Mouse (Mus musculus): ENCODE measurements around the gene Slc25a13. TPM values are rescaled to one million over a fixed set of nuclear protein-coding genes. Genes with fewer than 3 reads are reported as not detected.
A peak's percentile ranks its signal among the peaks of the same experiment; 100 is the strongest.

Gene Slc25a13
- polyA plus RNA-seq, 1 experiment from 2014 or later = 54.3 TPM

- Histone ChIP-seq H3K9ac (ENCODE audit: low read length) (no peak overlapping the region), H3K9me3 (replicated peaks; ENCODE audit: control insufficient read depth, low read length) (no peaks in the 10 kb centered on the region), H3K4me2 (ENCODE audit: low read depth, low read length) (no peak overlapping the region), H3K4me3 (ENCODE audit: low read length) (no peak overlapping the region), H3K27me3 (ENCODE audit: control insufficient read depth, insufficient read depth, low read length) (no peaks in the 10 kb centered on the region), H3K4me1 (ENCODE audit: control insufficient read depth, insufficient read depth, low read length) (no peaks in the 10 kb centered on the region), H3K27ac (ENCODE audit: low read length) (no peak overlapping the region), H3K36me3 (ENCODE audit: control insufficient read depth, insufficient read depth) (peaks cover 2% of the 10 kb centered on the region; the same call in 1 of the 2 replicates)
- WGBS = 78% methylated on average over 3 of the region's 3 CpGs
- ATAC-seq (replicated peaks; ENCODE audit: extremely low read depth, insufficient read depth, low FRiP score) = no peak
These were observed 123.0 kb downstream of the Slc25a13 start for GRCm38 (mm10) chr6:6093978-6094377.

GRCm38 (mm10) chr6:6093522-6093921 lies 123.5 kb downstream of the Slc25a13 start:
- Histone ChIP-seq H3K4me1 (ENCODE audit: control insufficient read depth, insufficient read depth, low read length) (peaks cover 2% of the 10 kb centered on the region; the same call in 1 of the 2 replicates), H3K27ac (ENCODE audit: low read length) (no peak overlapping the region), H3K9ac (ENCODE audit: low read length) (no peak overlapping the region), H3K36me3 (ENCODE audit: control insufficient read depth, insufficient read depth) (no peaks in the 10 kb centered on the region; the same call in 1 of the 2 replicates), H3K9me3 (replicated peaks; ENCODE audit: control insufficient read depth, low read length) (no peaks in the 10 kb centered on the region), H3K4me2 (ENCODE audit: low read depth, low read length) (no peak overlapping the region), H3K27me3 (ENCODE audit: control insufficient read depth, insufficient read depth, low read length) (no peaks in the 10 kb centered on the region), H3K4me3 (ENCODE audit: low read length) (no peak overlapping the region)
- 71% methylated on average over 3 of the region's 3 CpGs for WGBS
- ATAC-seq (replicated peaks; ENCODE audit: extremely low read depth, insufficient read depth, low FRiP score) = no peak

DNA sequence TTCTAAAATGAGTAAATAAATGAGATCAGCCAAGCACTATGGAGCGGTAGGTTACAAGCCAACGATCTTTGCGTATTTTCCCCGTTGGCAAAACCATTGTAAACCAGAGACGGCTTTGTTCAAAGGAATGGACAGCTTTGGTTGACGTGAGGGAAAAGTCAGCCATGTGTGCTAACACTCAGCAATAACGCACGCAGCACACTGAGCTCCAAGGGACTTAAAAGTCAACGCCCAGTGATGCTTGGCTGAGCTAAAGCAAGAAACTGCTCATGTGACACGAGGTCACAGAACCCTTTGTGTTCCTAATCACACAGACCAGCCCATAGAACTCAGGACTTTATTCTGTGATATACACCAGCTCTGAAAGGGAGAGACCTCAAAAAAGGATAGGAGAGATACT lies 124.5 kb downstream of the Slc25a13 start:
- no peaks in the 10 kb centered on the region for H3K9me3 ChIP-seq (replicated peaks; ENCODE audit: control insufficient read depth, low read length)
- H3K4me2 ChIP-seq (ENCODE audit: low read depth, low read length) = no peak overlapping the region
- ATAC-seq (replicated peaks; ENCODE audit: extremely low read depth, insufficient read depth, low FRiP score) = no peak
- 73% methylated on average over 10 of the region's 10 CpGs for WGBS
- H3K4me1 ChIP-seq (ENCODE audit: control insufficient read depth, insufficient read depth, low read length) = peaks cover 9% of the 10 kb centered on the region
- H3K9ac ChIP-seq (ENCODE audit: low read length) = no peak overlapping the region
- H3K27me3 ChIP-seq (ENCODE audit: control insufficient read depth, insufficient read depth, low read length) = no peaks in the 10 kb centered on the region
- no peak overlapping the region for H3K27ac ChIP-seq (ENCODE audit: low read length)
- H3K36me3 ChIP-seq (ENCODE audit: control insufficient read depth, insufficient read depth) = no peaks in the 10 kb centered on the region; the same call in 1 of the 2 replicates
- H3K4me3 ChIP-seq (ENCODE audit: low read length) = no peak overlapping the region

- H3K9ac ChIP-seq (ENCODE audit: low read length) = no peak overlapping the region
- peaks cover 10% of the 10 kb centered on the region for H3K4me1 ChIP-seq (ENCODE audit: control insufficient read depth, insufficient read depth, low read length)
- H3K4me3 ChIP-seq (ENCODE audit: low read length) = no peak overlapping the region
- no peaks in the 10 kb centered on the region for H3K27me3 ChIP-seq (ENCODE audit: control insufficient read depth, insufficient read depth, low read length)
- no peaks in the 10 kb centered on the region; the same call in 1 of the 2 replicates for H3K36me3 ChIP-seq (ENCODE audit: control insufficient read depth, insufficient read depth)
- 66% methylated on average over 3 of the region's 3 CpGs for WGBS
- no peak overlapping the region for H3K27ac ChIP-seq (ENCODE audit: low read length)
- H3K4me2 ChIP-seq (ENCODE audit: low read depth, low read length) = no peak overlapping the region
- ATAC-seq (replicated peaks; ENCODE audit: extremely low read depth, insufficient read depth, low FRiP score) = no peak
- H3K9me3 ChIP-seq (replicated peaks; ENCODE audit: control insufficient read depth, low read length) = no peaks in the 10 kb centered on the region
These were observed 126.0 kb downstream of the Slc25a13 start for GRCm38 (mm10) chr6:6091016-6091415.

DNA sequence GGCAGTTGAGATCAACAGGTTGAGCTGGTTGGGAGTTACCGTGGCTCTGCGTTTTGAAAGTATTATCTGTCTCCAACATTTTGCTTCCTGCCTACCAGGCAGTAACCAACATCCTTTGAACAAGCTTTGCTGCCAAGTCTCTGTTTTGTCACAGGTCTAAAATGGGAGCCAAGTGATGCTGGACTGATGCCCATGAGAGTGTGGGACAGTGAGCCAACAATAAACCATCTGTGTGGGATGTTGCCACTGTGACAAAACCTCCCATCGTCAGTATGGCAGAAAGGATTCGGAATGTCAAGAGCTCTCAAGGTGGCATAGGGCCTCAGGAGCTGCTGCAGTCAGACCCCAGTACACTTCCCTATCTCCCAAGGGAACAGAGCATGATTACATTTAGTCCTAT lies 128.8 kb downstream of the Slc25a13 start:
- no peaks in the 10 kb centered on the region for H3K27me3 ChIP-seq (ENCODE audit: control insufficient read depth, insufficient read depth, low read length)
- 25% methylated on average over 4 of the region's 4 CpGs for WGBS
- H3K27ac ChIP-seq (ENCODE audit: low read length) = peak overlapping the region; percentile 79
- H3K9me3 ChIP-seq (replicated peaks; ENCODE audit: control insufficient read depth, low read length) = no peaks in the 10 kb centered on the region
- H3K4me1 ChIP-seq (ENCODE audit: control insufficient read depth, insufficient read depth, low read length) = peaks cover 10% of the 10 kb centered on the region
- no peak overlapping the region for H3K4me3 ChIP-seq (ENCODE audit: low read length)
- peaks cover 4% of the 10 kb centered on the region; the same call in 1 of the 2 replicates for H3K36me3 ChIP-seq (ENCODE audit: control insufficient read depth, insufficient read depth)
- no peak overlapping the region for H3K9ac ChIP-seq (ENCODE audit: low read length)
- H3K4me2 ChIP-seq (ENCODE audit: low read depth, low read length) = no peak overlapping the region
- ATAC-seq (replicated peaks; ENCODE audit: extremely low read depth, insufficient read depth, low FRiP score) = peak; percentile 83

DNA sequence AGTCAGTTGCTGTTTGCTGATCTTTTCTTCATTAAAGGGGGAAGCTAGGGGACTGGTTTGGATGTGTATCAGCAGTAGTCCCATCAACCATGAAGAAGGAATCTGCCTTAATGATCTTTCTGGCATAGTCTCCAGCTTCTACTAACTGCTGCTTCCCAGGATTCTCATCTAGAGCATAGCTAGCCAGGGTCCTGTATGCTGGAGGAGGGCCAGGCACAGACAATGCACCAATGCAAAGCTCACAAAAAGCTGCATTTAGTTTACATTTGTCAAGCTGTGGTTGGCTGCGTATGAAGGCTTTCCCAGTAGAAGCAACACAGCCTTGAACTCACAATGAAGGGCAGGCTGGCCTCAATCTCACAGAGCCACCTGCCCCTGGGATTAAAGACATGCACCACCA lies 136.5 kb downstream of the Slc25a13 start:
- H3K27ac ChIP-seq (ENCODE audit: low read length) = no peak overlapping the region
- H3K4me1 ChIP-seq (ENCODE audit: control insufficient read depth, insufficient read depth, low read length) = no peaks in the 10 kb centered on the region
- peaks cover 6% of the 10 kb centered on the region; the same call in 1 of the 2 replicates for H3K36me3 ChIP-seq (ENCODE audit: control insufficient read depth, insufficient read depth)
- H3K9me3 ChIP-seq (replicated peaks; ENCODE audit: control insufficient read depth, low read length) = no peaks in the 10 kb centered on the region
- H3K4me2 ChIP-seq (ENCODE audit: low read depth, low read length) = no peak overlapping the region
- no peak overlapping the region for H3K9ac ChIP-seq (ENCODE audit: low read length)
- WGBS = 91% methylated on average over 1 of the region's 1 CpGs
- H3K4me3 ChIP-seq (ENCODE audit: low read length) = no peak overlapping the region
- H3K27me3 ChIP-seq (ENCODE audit: control insufficient read depth, insufficient read depth, low read length) = no peaks in the 10 kb centered on the region
- no peak; the same call in 1 of the 2 replicates for ATAC-seq (replicated peaks; ENCODE audit: extremely low read depth, insufficient read depth, low FRiP score)

GRCm38 (mm10) chr6:6077234-6077633 lies 139.7 kb downstream of the Slc25a13 start:
- peaks cover 2% of the 10 kb centered on the region; the same call in 1 of the 2 replicates for H3K36me3 ChIP-seq (ENCODE audit: control insufficient read depth, insufficient read depth)
- H3K27ac ChIP-seq (ENCODE audit: low read length) = no peak overlapping the region
- no peak for ATAC-seq (replicated peaks; ENCODE audit: extremely low read depth, insufficient read depth, low FRiP score)
- no peaks in the 10 kb centered on the region for H3K27me3 ChIP-seq (ENCODE audit: control insufficient read depth, insufficient read depth, low read length)
- no peak overlapping the region for H3K9ac ChIP-seq (ENCODE audit: low read length)
- H3K4me3 ChIP-seq (ENCODE audit: low read length) = no peak overlapping the region
- H3K9me3 ChIP-seq (replicated peaks; ENCODE audit: control insufficient read depth, low read length) = no peaks in the 10 kb centered on the region
- no peak overlapping the region for H3K4me2 ChIP-seq (ENCODE audit: low read depth, low read length)
- H3K4me1 ChIP-seq (ENCODE audit: control insufficient read depth, insufficient read depth, low read length) = no peaks in the 10 kb centered on the region
- 70% methylated on average over 4 of the region's 4 CpGs for WGBS

GRCm38 (mm10) chr6:6075940-6076447 lies 141.0 kb downstream of the Slc25a13 start:
- Histone ChIP-seq H3K27me3 (ENCODE audit: control insufficient read depth, insufficient read depth, low read length) (no peaks in the 10 kb centered on the region), H3K4me3 (ENCODE audit: low read length) (no peak overlapping the region), H3K9me3 (replicated peaks; ENCODE audit: control insufficient read depth, low read length) (no peaks in the 10 kb centered on the region), H3K4me1 (ENCODE audit: control insufficient read depth, insufficient read depth, low read length) (peaks cover 4% of the 10 kb centered on the region; the same call in 1 of the 2 replicates), H3K27ac (ENCODE audit: low read length) (no peak overlapping the region), H3K4me2 (ENCODE audit: low read depth, low read length) (no peak overlapping the region), H3K36me3 (ENCODE audit: control insufficient read depth, insufficient read depth) (peaks cover 2% of the 10 kb centered on the region; the same call in 1 of the 2 replicates), H3K9ac (ENCODE audit: low read length) (no peak overlapping the region)
- 84% methylated on average over 7 of the region's 7 CpGs for WGBS
- ATAC-seq (replicated peaks; ENCODE audit: extremely low read depth, insufficient read depth, low FRiP score) = no peak

GRCm38 (mm10) chr6:6071038-6071437 lies 145.9 kb downstream of the Slc25a13 start:
- Histone ChIP-seq H3K4me3 (ENCODE audit: low read length) (no peak overlapping the region), H3K27me3 (ENCODE audit: control insufficient read depth, insufficient read depth, low read length) (no peaks in the 10 kb centered on the region), H3K4me1 (ENCODE audit: control insufficient read depth, insufficient read depth, low read length) (peaks cover 20% of the 10 kb centered on the region), H3K36me3 (ENCODE audit: control insufficient read depth, insufficient read depth) (no peaks in the 10 kb centered on the region), H3K9ac (ENCODE audit: low read length) (no peak overlapping the region), H3K4me2 (ENCODE audit: low read depth, low read length) (no peak overlapping the region), H3K27ac (ENCODE audit: low read length) (no peak overlapping the region), H3K9me3 (replicated peaks; ENCODE audit: control insufficient read depth, low read length) (no peaks in the 10 kb centered on the region)
- WGBS = 46% methylated on average over 7 of the region's 7 CpGs
- no peak for ATAC-seq (replicated peaks; ENCODE audit: extremely low read depth, insufficient read depth, low FRiP score)
